Mouse (Mus musculus) retina, postnatal 1 day (tissue): ENCODE data around the gene Gpr156.
A peak's percentile ranks its signal among the peaks of the same experiment; 100 is the strongest.
"Not testable (repeated sequence)": the region's sequence is repeated elsewhere in the genome, so short reads cannot be mapped to it uniquely, and the experiment has no call there.

Experiments
- DNase-seq: peaks from one replicate; pipeline ENCODE4 v3.0.0-alpha.2; 2012

Gene Gpr156

DNA sequence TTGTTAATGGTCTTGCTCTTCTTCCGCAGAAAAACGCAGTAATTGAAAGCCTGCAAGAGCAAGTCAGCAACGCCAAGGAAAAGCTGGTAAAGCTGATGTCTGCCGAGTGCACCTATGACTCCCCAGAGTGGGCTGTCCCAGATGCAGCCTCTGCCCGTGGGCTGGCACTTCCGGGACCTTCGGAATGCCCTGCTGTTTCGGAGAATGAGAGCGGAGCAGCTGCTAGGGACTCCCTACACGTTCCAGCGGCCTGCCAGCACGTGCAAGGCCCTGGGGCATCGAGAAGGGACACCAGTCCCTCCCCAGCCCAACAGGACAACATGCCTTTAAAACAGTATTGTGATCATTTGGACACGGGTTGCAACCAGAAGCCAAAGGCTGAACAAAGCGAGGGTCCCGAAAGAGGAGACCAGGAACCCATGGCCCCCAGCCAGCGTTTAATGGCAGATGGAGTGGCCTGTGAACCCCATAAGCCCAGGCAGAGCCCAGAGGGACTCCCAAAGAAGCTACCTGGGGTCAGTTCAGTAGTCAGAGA, 88.3 kb downstream of the Gpr156 start:
- no peak for DNase-seq

DNA sequence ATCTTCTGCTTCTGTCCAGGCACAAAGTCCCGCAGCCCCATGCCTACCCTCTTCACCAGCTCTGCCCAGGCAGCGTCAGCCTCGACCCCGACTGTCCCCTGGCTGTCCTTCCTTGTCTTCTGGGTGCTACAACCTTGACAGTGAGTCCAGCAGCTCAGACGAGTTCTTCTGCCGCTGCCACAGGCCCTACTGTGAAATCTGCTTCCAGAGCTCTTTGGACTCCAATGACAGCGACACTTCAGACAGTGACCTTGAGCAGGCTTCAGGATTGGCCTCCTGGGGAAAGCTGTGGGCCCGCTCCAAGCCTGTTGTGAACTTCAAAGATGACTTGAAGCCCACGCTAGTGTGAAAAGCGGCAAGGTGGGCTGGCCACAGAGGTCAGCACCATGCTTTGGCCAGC, 89.2 kb downstream of the Gpr156 start:
- DNase-seq: no peak

DNA sequence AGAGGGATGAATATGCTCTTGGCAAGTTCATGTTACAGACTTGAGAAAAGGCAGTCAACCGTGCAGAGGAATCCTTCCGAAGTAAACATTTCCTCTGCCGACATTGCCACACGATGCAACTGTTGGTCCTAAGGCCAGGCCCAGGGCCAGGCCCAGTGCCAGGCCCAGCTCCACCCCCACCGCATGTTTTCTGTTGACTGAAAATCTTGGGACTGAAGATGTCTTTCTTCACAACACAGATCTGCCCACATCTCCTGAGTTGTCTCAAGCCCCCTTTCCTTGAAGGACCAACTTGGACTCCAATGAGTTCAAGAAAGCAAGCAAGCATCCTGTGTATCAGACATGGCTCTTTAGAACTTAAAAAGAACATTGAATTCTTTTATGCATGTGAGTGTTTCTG, 92.1 kb downstream of the Gpr156 start:
- DNase-seq: no peak

DNA sequence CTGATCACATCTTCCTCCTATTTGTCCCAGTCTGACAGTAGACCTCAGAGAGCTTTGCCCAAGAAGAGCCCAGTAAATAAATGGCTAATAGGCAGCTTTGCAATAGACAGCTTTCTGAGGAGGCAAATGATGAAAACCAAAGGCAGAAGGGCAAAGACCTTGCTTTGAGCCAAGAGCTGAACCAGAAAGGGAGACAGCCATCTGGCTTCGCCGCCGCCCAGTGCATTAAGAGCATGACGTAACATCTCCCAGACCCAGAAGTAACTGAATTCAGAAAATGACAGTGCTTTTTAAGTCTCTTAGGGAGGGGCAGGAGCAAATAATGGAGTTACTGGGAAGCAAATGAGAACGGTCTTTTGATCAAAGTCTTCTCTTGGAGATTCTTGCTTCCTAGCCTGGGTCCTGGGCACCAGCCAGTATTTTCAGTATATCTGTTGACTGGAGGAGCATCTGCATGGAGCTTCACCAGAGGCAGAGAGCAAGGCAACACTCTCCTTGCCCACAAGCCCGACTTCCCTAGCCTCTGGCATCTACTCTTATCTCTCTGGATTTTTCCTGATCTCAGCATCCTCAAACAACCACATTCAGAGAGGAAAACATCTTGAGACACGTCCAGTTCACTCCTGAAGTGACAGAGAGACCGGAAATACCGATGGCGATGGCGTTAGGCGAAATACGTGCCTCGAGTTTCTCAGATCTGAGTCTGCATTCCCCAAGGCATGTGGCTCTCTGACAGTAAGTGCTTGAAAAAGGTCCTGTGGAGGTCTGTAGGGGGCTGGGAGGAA, 92.9 kb downstream of the Gpr156 start:
- no peak for DNase-seq

DNA sequence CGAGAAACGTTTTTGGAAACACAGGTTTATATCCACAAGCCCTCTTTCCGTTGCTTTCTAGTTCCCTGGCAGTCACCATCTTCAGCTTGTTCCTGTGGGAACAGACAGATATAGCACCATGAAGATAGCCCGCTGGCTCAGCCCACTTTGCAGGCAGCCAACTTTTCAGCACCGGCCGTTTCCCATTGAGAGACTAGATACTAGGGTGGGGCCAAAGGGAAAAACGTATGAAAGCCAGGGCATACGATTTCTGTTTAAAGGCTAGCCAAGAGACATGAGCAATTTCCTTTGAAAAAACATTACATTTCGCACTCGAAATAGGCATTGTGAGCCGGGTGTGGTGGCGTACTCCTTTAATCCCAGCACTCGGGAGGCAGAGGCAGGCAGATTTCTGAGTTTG, 95.2 kb downstream of the Gpr156 start:
- no peak for DNase-seq

DNA sequence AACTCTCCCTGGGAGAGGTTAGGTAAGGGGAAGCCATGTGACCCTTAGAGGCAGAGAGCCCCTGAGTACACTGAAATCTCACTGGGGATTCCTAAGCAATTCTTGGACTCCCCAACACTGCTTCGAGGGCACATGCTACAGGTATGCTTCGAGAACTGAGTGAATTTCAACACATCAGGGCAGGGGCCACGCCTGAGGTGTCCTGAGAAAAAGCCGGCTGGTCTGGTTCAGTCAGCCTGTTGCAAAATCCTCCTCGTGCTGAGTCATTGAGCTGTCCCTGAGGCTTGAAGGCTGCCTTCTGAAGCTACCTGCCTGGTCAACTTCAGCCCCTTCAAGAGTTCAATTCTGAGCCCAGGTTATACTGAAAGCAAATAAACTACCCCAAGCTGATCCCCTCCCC, 96.1 kb downstream of the Gpr156 start:
- DNase-seq: no peak

DNA sequence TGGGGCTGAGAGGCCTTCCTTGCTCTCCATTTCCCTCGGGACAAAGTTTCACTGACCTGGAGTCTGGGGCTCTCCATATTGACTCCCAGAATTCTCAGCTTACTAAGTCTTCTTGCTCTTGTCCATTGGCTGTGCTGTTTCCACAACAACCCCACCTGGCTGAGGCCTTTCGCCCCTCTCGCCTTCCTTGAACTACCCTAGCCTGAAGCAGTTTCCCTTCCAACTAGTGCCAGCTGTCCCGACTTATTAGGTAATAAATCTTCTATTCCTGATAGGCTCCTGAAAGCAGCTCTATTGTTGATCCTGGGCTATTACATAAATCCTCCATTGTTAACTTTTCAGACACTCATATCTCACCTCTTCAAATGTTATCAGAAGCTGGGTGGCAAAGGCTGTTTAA, 96.6 kb downstream of the Gpr156 start:
- DNase-seq: no peak

DNA sequence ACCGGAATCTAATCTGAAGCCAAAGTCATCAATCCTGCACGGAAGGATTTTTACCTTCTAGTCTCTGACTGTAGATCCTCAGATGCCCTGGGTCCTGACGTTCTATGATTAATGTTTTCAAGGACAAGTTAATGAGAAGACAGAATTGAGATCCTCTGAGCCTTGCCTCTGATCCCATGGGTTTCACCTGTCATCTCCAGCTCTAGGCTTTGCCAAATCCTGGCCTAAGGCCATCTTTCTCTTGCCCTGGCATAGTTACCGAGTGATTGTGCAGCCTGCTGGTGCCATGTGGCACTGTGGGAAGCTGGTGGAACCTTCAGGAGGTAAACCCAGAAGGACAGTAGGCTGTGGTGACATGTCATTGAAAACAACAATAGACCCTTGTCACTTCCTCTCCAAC, 98.7 kb downstream of the Gpr156 start:
- no peak for DNase-seq

DNA sequence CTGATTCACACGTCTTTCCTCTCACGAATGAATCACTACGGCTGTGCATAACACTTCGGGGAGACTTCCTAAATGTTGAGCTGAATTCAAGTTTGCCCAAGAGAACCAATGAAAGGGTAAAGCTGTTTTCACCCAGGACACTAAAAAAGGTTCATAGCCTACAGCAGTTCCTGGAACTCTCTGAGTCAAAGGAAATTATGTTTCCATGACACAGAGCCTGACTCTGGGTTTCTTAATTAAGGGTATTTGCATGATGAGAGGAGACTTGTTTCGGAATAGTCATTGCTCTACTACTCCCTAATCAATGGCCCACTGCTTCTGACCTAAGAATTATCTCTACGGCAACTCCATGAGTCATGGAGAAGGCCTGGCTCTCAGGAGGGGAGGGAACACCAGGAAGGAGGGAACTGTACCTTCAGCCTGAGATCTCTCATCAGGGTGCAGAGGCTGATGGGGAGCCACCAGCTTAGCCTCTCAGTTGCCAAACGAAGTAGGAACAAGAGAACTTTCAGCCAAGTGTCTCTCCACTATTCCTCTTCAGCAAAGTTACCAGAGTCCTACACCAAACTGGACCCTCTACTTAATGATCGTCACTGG, 100.7 kb downstream of the Gpr156 start:
- no peak for DNase-seq

DNA sequence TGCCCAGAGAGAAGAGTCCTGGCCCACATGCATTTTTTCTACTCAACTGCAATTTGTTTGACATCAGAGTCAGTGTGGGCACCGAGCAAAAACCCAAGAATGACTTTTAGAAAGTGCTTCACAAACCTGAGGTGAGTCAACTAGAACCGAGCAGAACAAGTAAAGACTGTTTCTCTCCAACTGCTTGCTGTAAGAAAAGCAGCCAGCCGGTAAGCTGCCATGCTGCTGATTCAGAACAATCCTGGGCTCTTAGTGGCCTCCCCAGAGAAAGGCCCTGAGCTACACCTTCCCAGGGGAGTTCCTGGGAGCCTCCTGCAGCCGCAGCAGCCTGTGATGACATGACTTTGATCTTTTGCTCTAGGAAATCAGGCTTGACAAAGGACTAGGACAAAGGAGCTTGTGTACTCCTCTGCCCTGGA, 101.7 kb downstream of the Gpr156 start:
- peak; percentile 16 for DNase-seq

DNA sequence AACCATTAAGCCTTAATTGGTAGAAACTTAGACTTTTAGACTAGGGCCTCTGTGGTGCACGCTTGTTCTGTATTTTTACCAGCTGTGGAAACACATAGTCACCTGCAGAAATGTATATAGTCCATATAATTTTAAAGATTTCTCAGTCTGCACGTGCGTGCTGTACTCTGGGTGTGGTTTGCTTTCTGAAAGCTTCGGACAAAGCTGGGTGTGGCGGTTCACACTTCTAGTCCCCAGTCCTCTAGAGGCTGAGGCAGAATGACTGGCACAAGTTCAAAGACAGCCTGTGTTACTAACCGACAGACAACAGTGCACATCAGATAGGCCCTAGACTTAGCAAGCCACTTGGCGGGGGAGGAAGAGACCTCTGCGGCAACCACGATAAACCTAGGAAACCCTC, 116.3 kb downstream of the Gpr156 start:
- DNase-seq: no peak

DNA sequence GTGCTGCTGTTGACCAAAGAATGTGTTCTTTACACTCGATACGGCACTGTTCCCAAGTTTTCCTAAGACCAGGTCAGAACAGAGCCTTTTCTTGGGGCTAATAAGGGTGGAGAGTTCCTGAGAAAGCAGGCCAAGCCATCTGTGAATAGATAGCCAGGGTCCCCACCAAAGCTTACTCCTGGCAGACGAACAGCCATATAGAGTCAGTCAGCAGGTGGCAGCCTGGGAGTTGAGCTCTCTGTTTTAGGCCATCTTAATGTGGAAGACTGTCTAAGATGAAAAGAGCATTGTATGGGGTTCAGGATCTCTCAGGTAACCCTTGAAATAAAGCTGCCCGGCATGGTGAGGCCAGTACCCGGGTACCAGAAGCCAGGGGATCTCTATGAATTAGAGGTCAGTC, 116.8 kb downstream of the Gpr156 start:
- no peak for DNase-seq

DNA sequence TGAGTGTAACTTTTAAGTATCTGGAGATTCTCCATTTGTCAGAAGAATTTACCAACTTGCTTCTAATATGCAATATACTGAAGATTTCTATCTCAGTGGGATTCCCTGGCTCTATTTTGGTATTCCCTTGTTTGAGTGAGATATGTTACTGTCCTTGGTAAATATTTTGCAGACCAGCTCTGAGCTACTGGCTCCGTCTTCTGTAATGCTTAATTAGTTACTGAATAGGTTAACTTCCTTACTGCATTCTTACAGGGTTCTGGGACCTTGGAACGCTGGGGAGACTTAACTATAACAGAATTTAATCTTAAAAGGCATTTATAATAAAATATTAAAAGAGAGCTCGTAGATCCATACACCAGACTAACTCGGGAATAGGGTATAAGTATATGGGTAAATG, 121.8 kb downstream of the Gpr156 start:
- DNase-seq: not testable (repeated sequence)

DNA sequence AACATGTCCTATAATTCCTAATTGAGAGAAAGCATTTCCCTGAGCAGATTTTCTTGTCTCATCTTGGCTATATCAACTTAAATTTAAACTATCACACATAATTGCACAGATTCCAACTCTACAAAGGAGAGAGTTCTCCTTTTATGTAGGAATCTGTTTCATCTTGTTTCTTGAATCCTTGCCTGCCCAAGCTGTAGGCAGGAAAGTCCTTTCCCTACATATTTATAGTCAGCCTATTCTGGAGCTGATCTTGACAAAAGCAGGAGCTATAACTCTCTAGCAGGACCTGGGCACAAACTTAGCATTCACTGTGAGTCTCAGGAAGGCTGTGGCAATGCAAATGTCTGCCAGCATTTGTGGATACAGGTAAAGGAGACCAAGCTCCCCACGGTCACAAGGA, 125.9 kb downstream of the Gpr156 start:
- no peak for DNase-seq

DNA sequence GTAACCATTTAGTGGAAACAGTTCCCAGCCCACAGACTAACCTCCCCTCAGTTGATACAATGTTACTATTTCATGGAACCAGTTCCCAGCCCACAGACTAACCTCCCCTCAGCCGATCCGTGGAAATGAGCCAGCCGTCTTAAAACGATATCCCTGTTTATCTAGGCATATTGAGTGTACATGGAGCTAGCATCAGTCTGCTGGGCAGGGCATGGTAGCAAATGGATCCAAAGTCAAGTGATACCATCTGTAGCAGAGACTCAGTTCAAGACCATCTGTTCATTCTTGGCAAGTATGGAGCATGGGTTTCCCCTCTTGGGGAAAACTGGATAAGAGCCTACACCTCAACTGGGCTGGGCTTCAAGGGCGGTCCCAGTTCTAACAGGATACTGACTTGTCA, 128.3 kb downstream of the Gpr156 start:
- no peak for DNase-seq

DNA sequence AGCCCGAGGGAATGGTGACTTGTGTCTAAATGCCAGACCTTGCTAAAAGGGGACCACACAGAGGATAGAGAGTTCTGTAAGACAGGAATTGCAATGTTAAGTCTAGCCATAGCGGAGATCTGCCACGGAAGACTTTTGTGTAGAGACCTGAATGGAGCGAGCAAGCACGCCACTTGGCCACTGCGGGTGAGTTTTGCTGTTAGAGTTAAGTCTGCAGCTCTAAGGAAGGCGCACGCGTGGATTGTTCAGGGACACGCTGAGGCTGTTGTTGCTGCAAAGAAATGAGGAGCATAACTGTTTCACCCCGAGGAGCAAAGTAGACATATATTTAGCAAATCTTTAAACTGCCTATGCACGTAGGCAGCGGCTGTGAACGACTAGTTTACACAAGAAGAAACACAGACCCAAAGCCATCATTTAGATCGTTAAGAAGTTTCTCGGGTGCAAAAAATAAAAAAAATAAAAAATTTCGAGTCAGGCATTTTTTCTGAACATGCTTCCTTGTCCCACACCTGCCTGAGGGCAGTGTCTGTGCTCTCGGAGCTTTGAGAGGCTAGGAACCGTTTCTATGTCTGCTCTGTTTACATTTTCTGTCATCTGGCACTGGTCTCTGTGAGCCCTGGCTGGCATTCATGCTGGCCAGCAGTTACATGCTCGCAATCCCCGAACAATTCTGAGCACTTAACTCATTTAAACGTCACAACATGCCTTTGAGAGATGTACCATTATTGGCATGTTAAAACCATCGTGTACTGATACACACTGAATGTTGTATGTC, 131.7 kb downstream of the Gpr156 start:
- DNase-seq: peak; percentile 27
